Mouse (Mus musculus): ENCODE results near the gene Olfr95. TPM values are rescaled to one million over a fixed set of nuclear protein-coding genes. Genes with fewer than 3 reads are reported as not detected.

The Olfr95 gene
- total and polyA plus RNA-seq, 2 experiments from 2014 or later = not detected

DNA sequence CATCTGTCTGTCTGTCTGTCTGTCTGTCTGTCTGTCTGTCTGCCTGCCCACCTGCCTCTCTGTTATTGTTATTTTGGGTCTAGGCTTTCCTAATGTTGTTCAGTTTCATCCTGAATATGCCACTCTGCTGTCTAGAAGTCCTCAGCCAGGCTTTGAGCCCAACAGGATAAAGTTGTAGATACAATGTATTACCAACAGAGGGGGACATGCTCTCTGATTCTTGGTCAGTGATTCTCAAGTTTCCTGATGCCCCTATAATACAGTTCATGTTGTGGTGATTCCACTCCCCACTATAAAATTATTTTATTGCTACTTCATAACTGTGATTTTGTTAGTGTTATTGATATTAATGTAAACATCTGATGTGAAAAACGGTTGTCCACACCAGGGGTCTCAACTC is 9.0 kb upstream of the Olfr95 start:
- no peaks in the 10 kb centered on the region for H3K36me3 ChIP-seq (replicated peaks; ENCODE audit: control insufficient read depth, insufficient read depth, low read length)
- H3K4me1 ChIP-seq (ENCODE audit: control insufficient read depth, insufficient read depth) = no peaks in the 10 kb centered on the region
- ATAC-seq (ENCODE audit: insufficient read depth, low read depth) (no peak), DNase-seq (ENCODE audit: low spot score) (no peak)
- no peak overlapping the region for H3K4me2 ChIP-seq (ENCODE audit: low read depth, low read length)
- no peak overlapping the region for H3K27ac ChIP-seq (ENCODE audit: low read depth)
- no peak overlapping the region for H3K9ac ChIP-seq (replicated peaks; ENCODE audit: low read depth, low read length)
- H3K9me3 ChIP-seq (replicated peaks; ENCODE audit: control insufficient read depth, low read length) = no peaks in the 10 kb centered on the region; the same call in 1 of the 2 replicates
- no peaks in the 10 kb centered on the region for H3K27me3 ChIP-seq (ENCODE audit: control insufficient read depth, insufficient read depth, low read length)
- no peak overlapping the region for H3K4me3 ChIP-seq (ENCODE audit: low read depth, low read length)
- whole genome bisulfite sequencing = 24% methylated on average over 1 of the region's 1 CpGs
- TF ChIP-seq CTCF (IDR thresholded peaks at IDR 0.05; ENCODE audit: low read depth) (peak; percentile 19; the same call in 1 of the 2 replicates), EP300 (IDR thresholded peaks at IDR 0.05; ENCODE audit: low read depth) (no peak)

DNA sequence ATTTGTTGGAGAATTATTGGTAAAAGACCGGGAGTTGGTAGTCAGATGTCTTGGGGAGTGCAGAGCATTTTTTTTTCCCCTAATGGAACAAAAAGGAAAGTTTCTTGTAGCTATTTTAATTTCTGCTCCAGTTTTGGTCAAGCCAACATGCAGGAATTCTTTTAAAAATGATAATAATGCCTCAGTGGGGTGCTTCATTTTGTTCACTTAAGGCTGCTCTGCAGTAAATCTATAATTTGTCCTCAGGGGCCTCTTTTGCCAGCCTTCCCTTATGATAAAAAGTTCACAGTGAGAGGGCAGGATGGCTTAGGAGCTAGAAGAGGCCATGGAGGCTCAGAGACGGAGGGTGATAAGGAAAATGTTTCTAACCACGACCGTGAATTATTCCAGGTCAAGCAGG is 6.9 kb upstream of the Olfr95 start, which contains the start of gene Olfr96:
Olfr96 (plus strand) TSS at position 301 of the 400 bp plus-strand sequence.
- Histone ChIP-seq H3K9ac (replicated peaks; ENCODE audit: low read depth, low read length) (no peak within 1 kb of the TSS), H3K36me3 (replicated peaks; ENCODE audit: control insufficient read depth, insufficient read depth, low read length) (no peaks in the 10 kb centered on the region), H3K27me3 (ENCODE audit: control insufficient read depth, insufficient read depth, low read length) (no peaks in the 10 kb centered on the region), H3K4me1 (ENCODE audit: control insufficient read depth, insufficient read depth) (no peaks in the 10 kb centered on the region), H3K27ac (ENCODE audit: low read depth) (no peak within 1 kb of the TSS), H3K4me3 (ENCODE audit: low read depth, low read length) (no peak within 1 kb of the TSS), H3K9me3 (replicated peaks; ENCODE audit: control insufficient read depth, low read length) (no peaks in the 10 kb centered on the region; the same call in 1 of the 2 replicates), H3K4me2 (ENCODE audit: low read depth, low read length) (no peak within 1 kb of the TSS)
- no peak for TF ChIP-seq EP300 (IDR thresholded peaks at IDR 0.05; ENCODE audit: low read depth)
- TF ChIP-seq CTCF (IDR thresholded peaks at IDR 0.05; ENCODE audit: low read depth) = no peak
- 50% methylated on average over 4 of the region's 4 CpGs for WGBS
- no peak for ATAC-seq (ENCODE audit: insufficient read depth, low read depth)
- DNase-seq (ENCODE audit: low spot score) = no peak

GRCm38 (mm10) chr17:37218486-37218885 is 5.6 kb upstream of the Olfr95 start:
- DNase-seq (ENCODE audit: low spot score) (no peak), ATAC-seq (ENCODE audit: insufficient read depth, low read depth) (no peak)
- H3K27ac ChIP-seq (ENCODE audit: low read depth) = no peak overlapping the region
- no peaks in the 10 kb centered on the region for H3K4me1 ChIP-seq (ENCODE audit: control insufficient read depth, insufficient read depth)
- H3K36me3 ChIP-seq (replicated peaks; ENCODE audit: control insufficient read depth, insufficient read depth, low read length) = no peaks in the 10 kb centered on the region
- TF ChIP-seq EP300 (IDR thresholded peaks at IDR 0.05; ENCODE audit: low read depth) (no peak), CTCF (IDR thresholded peaks at IDR 0.05; ENCODE audit: low read depth) (no peak)
- no peaks in the 10 kb centered on the region for H3K27me3 ChIP-seq (ENCODE audit: control insufficient read depth, insufficient read depth, low read length)
- no peak overlapping the region for H3K9ac ChIP-seq (replicated peaks; ENCODE audit: low read depth, low read length)
- H3K4me3 ChIP-seq (ENCODE audit: low read depth, low read length) = no peak overlapping the region
- no peaks in the 10 kb centered on the region; the same call in 1 of the 2 replicates for H3K9me3 ChIP-seq (replicated peaks; ENCODE audit: control insufficient read depth, low read length)
- WGBS = 72% methylated on average over 3 of the region's 3 CpGs
- H3K4me2 ChIP-seq (ENCODE audit: low read depth, low read length) = no peak overlapping the region

DNA sequence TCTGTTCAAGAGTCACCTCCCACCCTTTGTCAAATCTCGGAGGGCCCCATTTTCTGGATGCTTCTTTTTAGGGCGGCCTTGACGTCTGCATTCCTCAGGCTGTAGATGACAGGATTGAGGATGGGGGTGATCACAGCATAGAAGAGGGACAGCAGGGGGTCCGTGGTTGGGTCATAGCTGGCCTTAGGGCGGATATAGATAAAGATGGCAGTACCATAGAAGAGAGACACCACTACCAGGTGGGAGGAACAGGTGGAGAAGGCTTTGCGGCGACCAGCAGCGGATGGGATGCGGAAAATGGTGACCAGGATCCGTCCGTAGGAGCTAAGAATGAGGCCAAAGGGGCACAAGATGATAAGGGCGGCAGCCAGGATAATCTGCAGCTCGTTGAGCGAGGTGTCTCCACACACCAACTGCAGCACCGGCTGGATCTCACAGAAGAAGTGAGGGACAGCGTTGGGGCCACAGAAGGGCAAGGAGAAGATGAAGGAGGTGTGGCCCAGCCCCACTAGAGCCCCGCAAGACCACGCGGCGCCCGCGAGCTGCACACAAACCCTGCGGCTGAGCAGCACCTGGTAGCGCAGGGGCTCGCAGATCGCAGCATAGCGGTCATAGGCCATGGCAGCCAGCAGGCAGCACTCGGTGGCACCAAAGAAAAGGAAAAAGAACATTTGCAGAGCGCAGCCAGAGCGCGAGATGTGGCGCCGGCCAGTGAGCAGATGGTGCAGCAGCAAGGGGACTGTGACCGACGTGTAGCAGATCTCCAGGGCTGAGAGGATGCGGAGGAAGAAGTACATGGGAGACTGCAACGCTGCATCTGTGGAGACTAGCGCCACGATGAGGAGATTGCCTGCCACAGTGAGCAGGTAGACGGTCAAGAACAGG is 1.8 kb downstream of the Olfr95 start:
- Histone ChIP-seq H3K27me3 (ENCODE audit: control insufficient read depth, insufficient read depth, low read length) (peaks cover 19% of the 10 kb centered on the region), H3K4me1 (ENCODE audit: control insufficient read depth, insufficient read depth) (no peaks in the 10 kb centered on the region), H3K4me3 (ENCODE audit: low read depth, low read length) (peak overlapping the region; percentile 6; the same call in 1 of the 2 replicates), H3K36me3 (replicated peaks; ENCODE audit: control insufficient read depth, insufficient read depth, low read length) (no peaks in the 10 kb centered on the region), H3K27ac (ENCODE audit: low read depth) (no peak overlapping the region), H3K4me2 (ENCODE audit: low read depth, low read length) (peak overlapping the region; percentile 17; the same call in 1 of the 2 replicates), H3K9me3 (replicated peaks; ENCODE audit: control insufficient read depth, low read length) (no peaks in the 10 kb centered on the region), H3K9ac (replicated peaks; ENCODE audit: low read depth, low read length) (no peak overlapping the region)
- ATAC-seq (ENCODE audit: insufficient read depth, low read depth) (no peak), DNase-seq (ENCODE audit: low spot score) (no peak)
- TF ChIP-seq CTCF (IDR thresholded peaks at IDR 0.05; ENCODE audit: low read depth) (no peak), EP300 (IDR thresholded peaks at IDR 0.05; ENCODE audit: low read depth) (no peak)
- WGBS = 11% methylated on average over 40 of the region's 40 CpGs

GRCm38 (mm10) chr17:37203917-37204236 is 9.0 kb downstream of the Olfr95 start:
- no peaks in the 10 kb centered on the region for H3K4me1 ChIP-seq (ENCODE audit: control insufficient read depth, insufficient read depth)
- no peak overlapping the region for H3K9ac ChIP-seq (replicated peaks; ENCODE audit: low read depth, low read length)
- 24% methylated on average over 3 of the region's 3 CpGs for WGBS
- no peak for ATAC-seq (ENCODE audit: insufficient read depth, low read depth)
- H3K9me3 ChIP-seq (replicated peaks; ENCODE audit: control insufficient read depth, low read length) = no peaks in the 10 kb centered on the region
- H3K36me3 ChIP-seq (replicated peaks; ENCODE audit: control insufficient read depth, insufficient read depth, low read length) = no peaks in the 10 kb centered on the region
- H3K4me3 ChIP-seq (ENCODE audit: low read depth, low read length) = no peak overlapping the region
- TF ChIP-seq EP300 (IDR thresholded peaks at IDR 0.05; ENCODE audit: low read depth) (no peak), CTCF (IDR thresholded peaks at IDR 0.05; ENCODE audit: low read depth) (no peak)
- no peak for DNase-seq (ENCODE audit: low spot score)
- no peak overlapping the region for H3K4me2 ChIP-seq (ENCODE audit: low read depth, low read length)
- no peak overlapping the region for H3K27ac ChIP-seq (ENCODE audit: low read depth)
- H3K27me3 ChIP-seq (ENCODE audit: control insufficient read depth, insufficient read depth, low read length) = peaks cover 2% of the 10 kb centered on the region; the same call in 1 of the 2 replicates
